Mouse (Mus musculus) midbrain, postnatal 0 days (tissue): ENCODE measurements at regions not wholly inside any gene's neighbourhood (a gene's known extent, or its start where the extent isn't known, plus 50 kb on each side); places are given as distances from the start of the nearest gene placed in this dataset.

Experiments
- ATAC-seq: fragments of 200-750 bp; cut with Nextera tagmentation; 2 replicates; pipeline ENCODE4 v1.8.0; 2017; ENCODE audit warnings: moderate number of reproducible peaks, mild to moderate bottlenecking, moderate TSS enrichment, moderate library complexity; ENCODE audit not compliant: low FRiP score
- DNase-seq: peaks from one replicate; pipeline ENCODE4 v3.0.0-alpha.2; 2015; ENCODE audit warnings: low spot score
- H3K27ac ChIP-seq: fragments of 300-500 bp; sonication (generic); 2 replicates; pipeline ENCODE4 v1.5.1; 2014; ENCODE audit warnings: low read depth, mild to moderate bottlenecking, low read length, mixed read lengths
- H3K27me3 ChIP-seq: fragments of 300-500 bp; sonication (generic); 2 replicates; pipeline ENCODE4 v1.6.1; 2014; ENCODE audit warnings: low read length, control low read depth, mixed read lengths; ENCODE audit not compliant: insufficient read depth
- H3K36me3 ChIP-seq: fragments of 300-500 bp; sonication (generic); 2 replicates; pipeline ENCODE4 v1.6.1; 2014; ENCODE audit warnings: low read length, control low read depth, mixed read lengths; ENCODE audit not compliant: insufficient read depth
- H3K4me1 ChIP-seq: fragments of 300-500 bp; sonication (generic); 2 replicates; pipeline ENCODE4 v1.6.1; 2014; ENCODE audit warnings: mild to moderate bottlenecking, control low read depth, antibody characterized with exemption, low read length, mixed read lengths; ENCODE audit not compliant: insufficient read depth
- H3K4me2 ChIP-seq: fragments of 300-500 bp; sonication (generic); 2 replicates; pipeline ENCODE4 v1.6.1; 2014; ENCODE audit warnings: low read depth, mild to moderate bottlenecking, low read length, mixed read lengths; ENCODE audit not compliant: poor library complexity, severe bottlenecking
- H3K4me3 ChIP-seq: fragments of 300-500 bp; sonication (generic); 2 replicates; pipeline ENCODE4 v1.5.1; 2014; ENCODE audit warnings: low read depth, mild to moderate bottlenecking, low read length, moderate library complexity
- H3K9ac ChIP-seq: fragments of 300-500 bp; sonication (generic); replicated peaks from 2 replicates; pipeline ENCODE4 v1.6.1; 2014; ENCODE audit warnings: mild to moderate bottlenecking, low read length, moderate library complexity, mixed read lengths; ENCODE audit not compliant: poor library complexity, severe bottlenecking
- H3K9me3 ChIP-seq: fragments of 300-500 bp; sonication (generic); 2 replicates; pipeline ENCODE4 v1.6.1; 2016; ENCODE audit warnings: low read length, control low read depth
- CTCF ChIP-seq: IDR thresholded peaks from 2 replicates; pipeline ENCODE4 v1.5.1; 2016; ENCODE audit warnings: antibody characterized with exemption, mild to moderate bottlenecking
- WGBS: fragments of 180-500 bp; shearing (Covaris S2); extraction: QIAGEN DNeasy Blood & Tissue Kit; methylation state at CpG from one replicate; pipeline ENCODE4 v1.1.7; 2014; 5-methylcytosine and 5-hydroxymethylcytosine counted together

- no peaks in the 10 kb centered on the region for H3K9me3 ChIP-seq
- H3K4me1 ChIP-seq = no peaks in the 10 kb centered on the region
- no peaks in the 10 kb centered on the region for H3K36me3 ChIP-seq
- no peak for TF ChIP-seq CTCF
- no peak overlapping the region for H3K9ac ChIP-seq
- no peak overlapping the region for H3K4me2 ChIP-seq
- ATAC-seq (no peak), DNase-seq (no peak)
- H3K27ac ChIP-seq = no peak overlapping the region
- no peaks in the 10 kb centered on the region for H3K27me3 ChIP-seq
- WGBS = 81% methylated on average over 3 of the region's 3 CpGs
- no peak overlapping the region for H3K4me3 ChIP-seq
These were observed 545.3 kb downstream of the Stim2 start for GRCm38 (mm10) chr5:54543556-54544061.

GRCm38 (mm10) chr5:54578519-54578918, 580.2 kb downstream of the Stim2 start:
- WGBS = 90% methylated on average over 2 of the region's 2 CpGs
- H3K9me3 ChIP-seq = no peaks in the 10 kb centered on the region
- H3K27me3 ChIP-seq = no peaks in the 10 kb centered on the region
- no peaks in the 10 kb centered on the region for H3K4me1 ChIP-seq
- TF ChIP-seq CTCF = no peak
- no peaks in the 10 kb centered on the region for H3K36me3 ChIP-seq
- H3K27ac ChIP-seq = no peak overlapping the region
- DNase-seq (no peak), ATAC-seq (no peak)
- H3K9ac ChIP-seq = no peak overlapping the region
- H3K4me3 ChIP-seq = no peak overlapping the region
- H3K4me2 ChIP-seq = no peak overlapping the region

- TF ChIP-seq CTCF = no peak
- Histone ChIP-seq H3K9ac (no peak overlapping the region), H3K4me1 (no peaks in the 10 kb centered on the region), H3K27me3 (no peaks in the 10 kb centered on the region), H3K9me3 (no peaks in the 10 kb centered on the region), H3K4me3 (no peak overlapping the region), H3K36me3 (no peaks in the 10 kb centered on the region), H3K4me2 (no peak overlapping the region), H3K27ac (no peak overlapping the region)
- 72% methylated on average over 4 of the region's 4 CpGs for WGBS
- DNase-seq (no peak), ATAC-seq (no peak)
These were observed 581.2 kb downstream of the Stim2 start for GRCm38 (mm10) chr5:54579458-54579857.

- 76% methylated on average over 2 of the region's 2 CpGs for WGBS
- no peaks in the 10 kb centered on the region for H3K9me3 ChIP-seq
- ATAC-seq = no peak
These were observed 583.9 kb downstream of the Stim2 start for GRCm38 (mm10) chr5:54582175-54582574.

GRCm38 (mm10) chr5:54588332-54589020, 590.2 kb downstream of the Stim2 start:
- TF ChIP-seq CTCF = peak; percentile 40
- Histone ChIP-seq H3K27me3 (no peaks in the 10 kb centered on the region), H3K27ac (no peak overlapping the region), H3K9ac (no peak overlapping the region), H3K4me1 (no peaks in the 10 kb centered on the region), H3K36me3 (no peaks in the 10 kb centered on the region), H3K4me3 (no peak overlapping the region), H3K9me3 (no peaks in the 10 kb centered on the region), H3K4me2 (no peak overlapping the region)
- WGBS = 67% methylated on average over 2 of the region's 2 CpGs
- ATAC-seq = no peak
- no peak for DNase-seq

More at GRCm38 (mm10) chr5:54582175-54582574, 583.9 kb downstream of the Stim2 start:
- no peak for TF ChIP-seq CTCF
- H3K9ac ChIP-seq = no peak overlapping the region
- no peak overlapping the region for H3K4me2 ChIP-seq
- no peaks in the 10 kb centered on the region for H3K4me1 ChIP-seq
- H3K36me3 ChIP-seq = no peaks in the 10 kb centered on the region
- no peaks in the 10 kb centered on the region for H3K27me3 ChIP-seq
- H3K27ac ChIP-seq = no peak overlapping the region
- H3K4me3 ChIP-seq = no peak overlapping the region
- no peak for DNase-seq

GRCm38 (mm10) chr5:54610957-54611356, 612.7 kb downstream of the Stim2 start:
- no peaks in the 10 kb centered on the region for H3K36me3 ChIP-seq
- no peaks in the 10 kb centered on the region for H3K27me3 ChIP-seq
- WGBS = 43% methylated on average over 3 of the region's 3 CpGs
- no peak overlapping the region for H3K4me3 ChIP-seq
- H3K4me1 ChIP-seq = no peaks in the 10 kb centered on the region
- DNase-seq (no peak), ATAC-seq (no peak)
- no peak overlapping the region for H3K4me2 ChIP-seq
- no peak for TF ChIP-seq CTCF
- no peak overlapping the region for H3K27ac ChIP-seq
- H3K9me3 ChIP-seq = no peaks in the 10 kb centered on the region
- no peak overlapping the region for H3K9ac ChIP-seq
